Mouse (Mus musculus) spleen, adult 2 months (tissue): ENCODE measurements at regions not wholly inside any gene's neighbourhood (a gene's known extent, or its start where the extent isn't known, plus 50 kb on each side); places are given as distances from the start of the nearest gene placed in this dataset.

Experiments used
- CTCF ChIP-seq: fragments of 200-500 bp; IDR thresholded peaks from 2 replicates; pipeline ENCODE4 v1.5.1; 2011; ENCODE audit warnings: mild to moderate bottlenecking, inconsistent platforms; ENCODE audit not compliant: insufficient read depth, insufficient read length, insufficient replicate concordance; ENCODE audit errors: extremely low read depth
- POLR2A ChIP-seq: fragments of 200-500 bp; IDR thresholded peaks from 2 replicates; pipeline ENCODE4 v1.6.1; 2011; ENCODE audit warnings: low read depth, low read length, inconsistent platforms

- TF ChIP-seq CTCF (no peak), POLR2A (no peak)
These were observed 95.1 kb upstream of the Tsc22d2 start for GRCm38 (mm10) chr3:58319463-58319862.
